10 mouse cellular contexts compared by ENCODE assay signal in genomic region chr2:25931249-25931859, GRCm38 (mm10). TPM values are rescaled to one million over a fixed set of nuclear protein-coding genes. Genes with fewer than 3 reads are reported as not detected.
DNase-seq lines count a peak whose midpoint lies in the region; ATAC-seq and TF ChIP-seq lines count a peak whose summit lies in the region.
"Had no signal": no experiment of that assay in that cellular context is flagged by ENCODE, and none has a peak within 500 bp of the region (broad histone marks: within the 10 kb centered on the region; RNA-seq: fewer than 3 reads in every experiment).

No protein-coding gene starts in this region.

- no peak overlapping the region for H3K4me3 ChIP-seq in hindbrain, embryonic 14.5 days (replicated peaks; ENCODE audit: low read length)
- H3K4me3 ChIP-seq in hindbrain, embryonic 16.5 days (ENCODE audit: low read length), result no peak overlapping the region
- no peak overlapping the region for H3K4me3 ChIP-seq in MEL (ENCODE audit: control insufficient read depth in 1 of 2, insufficient read depth in 1 of 2, low read depth in 2 of 2, low read length in 2 of 2)
- H3K4me3 ChIP-seq: embryonic facial prominence, embryonic 13.5 days; limb, embryonic 15.5 days had no signal

- H3K36me3 ChIP-seq in hindbrain, embryonic 14.5 days (replicated peaks; ENCODE audit: control insufficient read depth, insufficient read depth), result peaks cover 95% of the 10 kb centered on the region
- peaks cover 47% of the 10 kb centered on the region for H3K36me3 ChIP-seq in hindbrain, embryonic 16.5 days (ENCODE audit: control insufficient read depth, insufficient read depth, low read length)
- peaks cover 0 to 2% of the 10 kb centered on the region in 2 experiments; a peak in 2 of 4 replicates for H3K36me3 ChIP-seq in MEL (ENCODE audit: control insufficient read depth in 1 of 2, insufficient read depth in 2 of 2, low read length in 2 of 2)

- TF ChIP-seq EP300 in MEL (IDR thresholded peaks at IDR 0.05; ENCODE audit: low read depth in 1 of 2, low read length in 2 of 2), result no peak

- TF ChIP-seq RAD21 in MEL (IDR thresholded peaks at IDR 0.05; ENCODE audit: low read depth, low read length), result no peak; the same call in 1 of the 2 replicates

- no peak for TF ChIP-seq POLR2A in MEL (IDR thresholded peaks at IDR 0.05; ENCODE audit: control insufficient read depth in 1 of 2, insufficient read depth in 1 of 2, low read depth in 1 of 2, low read length in 2 of 2, poor library complexity in 1 of 2)

- no peak overlapping the region for H3K27ac ChIP-seq in hindbrain, embryonic 14.5 days
- H3K27ac ChIP-seq in hindbrain, embryonic 16.5 days (ENCODE audit: low read depth, low read length), result no peak overlapping the region
- no peak overlapping the region for H3K27ac ChIP-seq in MEL (ENCODE audit: control insufficient read depth, low read depth, low read length)
- H3K27ac ChIP-seq: embryonic facial prominence, embryonic 13.5 days; limb, embryonic 15.5 days had no signal

- H3K4me1 ChIP-seq in hindbrain, embryonic 14.5 days (replicated peaks; ENCODE audit: control insufficient read depth, insufficient read depth, low read length), result no peaks in the 10 kb centered on the region
- H3K4me1 ChIP-seq in hindbrain, embryonic 16.5 days (ENCODE audit: control insufficient read depth, insufficient read depth, low read depth, low read length), result no peaks in the 10 kb centered on the region
- no peaks in the 10 kb centered on the region for H3K4me1 ChIP-seq in MEL (ENCODE audit: control insufficient read depth in 1 of 2, insufficient read depth in 2 of 2, low read length in 2 of 2)
- H3K4me1 ChIP-seq: embryonic facial prominence, embryonic 13.5 days; limb, embryonic 15.5 days had no signal

- no peaks in the 10 kb centered on the region for H3K79me2 ChIP-seq in MEL (ENCODE audit: control insufficient read depth, insufficient read depth, low read length, poor library complexity)

- H3K9me3 ChIP-seq in hindbrain, embryonic 14.5 days (ENCODE audit: control insufficient read depth, low read length), result no peaks in the 10 kb centered on the region
- no peaks in the 10 kb centered on the region for H3K9me3 ChIP-seq in hindbrain, embryonic 16.5 days (ENCODE audit: control insufficient read depth, low read length)
- no peaks in the 10 kb centered on the region for H3K9me3 ChIP-seq in MEL (replicated peaks; ENCODE audit: insufficient read depth, low read length)
- H3K9me3 ChIP-seq: embryonic facial prominence, embryonic 13.5 days; limb, embryonic 15.5 days had no signal

- 83% methylated on average over 6 of the region's 6 CpGs for WGBS in hindbrain, embryonic 14.5 days
- WGBS in hindbrain, embryonic 16.5 days, result 84% methylated on average over 6 of the region's 6 CpGs

- no peak for ATAC-seq in hindbrain, embryonic 14.5 days (ENCODE audit: low FRiP score)
- ATAC-seq in hindbrain, embryonic 16.5 days, result no peak
- ATAC-seq in activated CD4-positive, CD25-positive, alpha-beta regulatory T cell, adult 4 months, result no peak

- TF ChIP-seq CTCF in MEL (IDR thresholded peaks at IDR 0.05 in 2 of 3, conservative IDR thresholded peaks at IDR 0.05 in 1 of 3; ENCODE audit: control insufficient read depth in 1 of 3, insufficient read depth in 1 of 3, low read depth in 2 of 3, low read length in 3 of 3, poor library complexity in 1 of 3, severe bottlenecking in 1 of 3), result peak; percentile 55 to 69 (median 64)

- H3K9ac ChIP-seq in hindbrain, embryonic 14.5 days, result no peak overlapping the region
- no peak overlapping the region for H3K9ac ChIP-seq in hindbrain, embryonic 16.5 days (ENCODE audit: low read depth, low read length)
- H3K9ac ChIP-seq in MEL (ENCODE audit: control insufficient read depth, low read depth, low read length, poor library complexity, severe bottlenecking), result no peak overlapping the region
- H3K9ac ChIP-seq: embryonic facial prominence, embryonic 13.5 days; limb, embryonic 15.5 days had no signal

- H3K27me3 ChIP-seq in hindbrain, embryonic 14.5 days (ENCODE audit: control insufficient read depth, insufficient read depth, low read length), result no peaks in the 10 kb centered on the region
- H3K27me3 ChIP-seq in hindbrain, embryonic 16.5 days (replicated peaks; ENCODE audit: control insufficient read depth, insufficient read depth, low read length), result no peaks in the 10 kb centered on the region
- H3K27me3 ChIP-seq in MEL (ENCODE audit: control insufficient read depth in 1 of 2, insufficient read depth in 2 of 2, low read length in 2 of 2), result no peaks in the 10 kb centered on the region
- H3K27me3 ChIP-seq: embryonic facial prominence, embryonic 13.5 days; limb, embryonic 15.5 days had no signal

- DNase-seq in hindbrain, embryonic 14.5 days (ENCODE audit: low spot score), result peak; percentile 41
- DNase-seq in 416B (ENCODE audit: low read depth) (peak; percentile 66), MEL (ENCODE audit: low read depth, low spot score) (peak; percentile 61)
- peak; percentile 40 for DNase-seq in embryo, embryonic 11 days
- peak; percentile 42 for DNase-seq in lung, postnatal 14 days
- no peak for DNase-seq in right cerebral cortex, adult 18-20 months

- H3K4me2 ChIP-seq in hindbrain, embryonic 14.5 days (replicated peaks), result no peak overlapping the region
- no peak overlapping the region for H3K4me2 ChIP-seq in hindbrain, embryonic 16.5 days (ENCODE audit: low read length)
- H3K4me2 ChIP-seq: embryonic facial prominence, embryonic 13.5 days; limb, embryonic 15.5 days had no signal

TF ChIP-seq in MEL, 35 proteins besides CTCF, POLR2A, EP300 and RAD21:
- no peak for TF ChIP-seq MXI1 (IDR thresholded peaks at IDR 0.05; ENCODE audit: low read depth, low read length)
- TF ChIP-seq MAX (IDR thresholded peaks at IDR 0.05; ENCODE audit: low read length), result no peak
- no peak for TF ChIP-seq ZC3H11A (IDR thresholded peaks at IDR 0.05; ENCODE audit: low read depth, low read length)
- TF ChIP-seq MAZ (IDR thresholded peaks at IDR 0.05; ENCODE audit: low read depth, low read length), result no peak
- TF ChIP-seq USF1 (IDR thresholded peaks at IDR 0.05; ENCODE audit: low read depth, low read length), result no peak

RNA-seq across cellular contexts. Expression of gene Camsap1, which starts 51.7 kb away (rescaled TPM):
- polyA plus RNA-seq in hindbrain, embryonic 14.5 days (2014; fragmentation: Nextera tagmentation; extraction: Ambion mirVana), result 99.6 and 101 TPM in 2 replicates
- polyA plus RNA-seq in hindbrain, embryonic 16.5 days (2015; fragmentation: Nextera tagmentation; extraction: Ambion mirVana), result 23.6 and 46.8 TPM in 2 replicates
- total RNA-seq in MEL (2012; rRNA removed), result 19.5 and 24.2 TPM in 2 replicates
- 10 to 100 TPM; 25.8 to 30.2 TPM for polyA plus RNA-seq in MEL (2012; ENCODE audit: insufficient read depth in 1 of 2, insufficient read length in 2 of 2, low read depth in 1 of 2, low replicate concordance in 2 of 2, missing spikeins in 1 of 2)
- 1 to 10 TPM; 4.5 to 8.8 TPM for polyA plus RNA-seq in activated CD4-positive, CD25-positive, alpha-beta regulatory T cell, adult 4 months (2017; shearing (Covaris generic))
